In genomic region chr1:131123522-131124265, GRCm38 (mm10) we compare ENCODE assay signal across 20 mouse cellular contexts. TPM values are rescaled to one million over a fixed set of nuclear protein-coding genes. Genes with fewer than 3 reads are reported as not detected.
A peak's percentile ranks its signal among the peaks of the same experiment; 100 is the strongest.
DNase-seq lines count a peak whose midpoint lies in the region; ATAC-seq lines count a peak whose summit lies in the region.
"Had no signal": no experiment of that assay in that cellular context is flagged by ENCODE, and none has a peak within 500 bp of the region (broad histone marks: within the 10 kb centered on the region; RNA-seq: fewer than 3 reads in every experiment).

No protein-coding gene starts in this region.

- H3K4me1 ChIP-seq in kidney, embryonic 16.5 days (ENCODE audit: insufficient read depth, low read length) = 0 out of 2 replicates have a peak, but pooled peaks cover 7% of the 10 kb centered on the region
- H3K4me1 ChIP-seq in intestine, embryonic 15.5 days (replicated peaks) = 0 out of 2 replicates have a peak, but pooled peaks cover 4% of the 10 kb centered on the region
- H3K4me1 ChIP-seq: embryonic facial prominence, embryonic 12.5 days; forebrain, embryonic 12.5 days had no signal

- no peaks in the 10 kb centered on the region for H3K27me3 ChIP-seq in kidney, embryonic 16.5 days (ENCODE audit: insufficient read depth, low read length)
- no peaks in the 10 kb centered on the region for H3K27me3 ChIP-seq in intestine, embryonic 15.5 days (replicated peaks)
- H3K27me3 ChIP-seq: embryonic facial prominence, embryonic 12.5 days; forebrain, embryonic 12.5 days had no signal

- no peak for ATAC-seq in kidney, embryonic 16.5 days (ENCODE audit: low FRiP score, low TSS enrichment)
- ATAC-seq in intestine, embryonic 15.5 days = peak; percentile 50
- ATAC-seq: forebrain, postnatal 0 days had no signal

- DNase-seq in kidney, adult 18-20 months = no peak
- DNase-seq in Muller cell, postnatal 12 days (ENCODE audit: inconsistent ontology term) = peak; percentile 52
- DNase-seq in yolk sac, embryonic 10.5 days (ENCODE audit: low spot score) = peak; percentile 7
- DNase-seq in T-cell, adult 2 months (ENCODE audit: low spot score) = no peak
- DNase-seq in right cerebral cortex, postnatal 25 days = no peak
- DNase-seq: adrenal gland, postnatal 14 days; cerebellum, adult 11-12 months; cerebellum, adult 9-10 months; cerebellum, postnatal 25 days; forebrain, postnatal 0 days; gastrocnemius, adult 2 months; gastrocnemius, postnatal 25 days; kidney, adult 11 months had no signal

- H3K36me3 ChIP-seq in kidney, embryonic 16.5 days (ENCODE audit: insufficient read depth, low read length) = peaks cover 2% of the 10 kb centered on the region
- H3K36me3 ChIP-seq in intestine, embryonic 15.5 days = peaks cover 2% of the 10 kb centered on the region; the same call in 1 of the 2 replicates

- no peak overlapping the region for H3K4me3 ChIP-seq in kidney, embryonic 16.5 days (ENCODE audit: low read length)
- no peak overlapping the region for H3K4me3 ChIP-seq in intestine, embryonic 15.5 days (replicated peaks)
- H3K4me3 ChIP-seq: embryonic facial prominence, embryonic 12.5 days; forebrain, embryonic 12.5 days; gastrocnemius, adult 2 months; hindbrain, embryonic 10.5 days had no signal

- H3K9ac ChIP-seq in kidney, embryonic 16.5 days (replicated peaks; ENCODE audit: low read length) = 0 out of 2 replicates have a peak overlapping the region, but pooled peaks have one; percentile 3
- H3K9ac ChIP-seq in intestine, embryonic 15.5 days = no peak overlapping the region
- H3K9ac ChIP-seq: embryonic facial prominence, embryonic 12.5 days; forebrain, embryonic 12.5 days; forebrain, postnatal 0 days; hindbrain, embryonic 14.5 days had no signal

- H3K9me3 ChIP-seq in kidney, embryonic 16.5 days (ENCODE audit: low read length) = no peaks in the 10 kb centered on the region
- H3K9me3 ChIP-seq in intestine, embryonic 15.5 days = no peaks in the 10 kb centered on the region
- H3K9me3 ChIP-seq: embryonic facial prominence, embryonic 12.5 days; forebrain, embryonic 12.5 days; hindbrain, embryonic 10.5 days had no signal

- WGBS in kidney, embryonic 16.5 days = 58% methylated on average over 10 of the region's 10 CpGs
- WGBS in intestine, embryonic 15.5 days = 49% methylated on average over 10 of the region's 10 CpGs

- no peak overlapping the region for H3K27ac ChIP-seq in kidney, embryonic 16.5 days (ENCODE audit: low read length)
- no peak overlapping the region for H3K27ac ChIP-seq in intestine, embryonic 15.5 days
- H3K27ac ChIP-seq: embryonic facial prominence, embryonic 12.5 days; forebrain, embryonic 12.5 days; gastrocnemius, adult 2 months; hindbrain, embryonic 10.5 days; hindbrain, embryonic 14.5 days had no signal

- no peak overlapping the region for H3K4me2 ChIP-seq in kidney, embryonic 16.5 days (replicated peaks; ENCODE audit: low read depth, low read length)
- H3K4me2 ChIP-seq in intestine, embryonic 15.5 days (replicated peaks) = no peak overlapping the region
- H3K4me2 ChIP-seq: embryonic facial prominence, embryonic 12.5 days; forebrain, embryonic 12.5 days; heart, embryonic 11.5 days; hindbrain, embryonic 14.5 days had no signal

RNA-seq across cellular contexts. Expression of gene Dyrk3, which starts 14.4 kb away (rescaled TPM):
- 5.9 and 6.1 TPM in 2 replicates for polyA plus RNA-seq in kidney, embryonic 16.5 days (2015; fragmentation: Nextera tagmentation; extraction: Ambion mirVana)
- polyA plus RNA-seq in intestine, embryonic 15.5 days (2015; fragmentation: Nextera tagmentation; extraction: Ambion mirVana) = 3.5 and 4.1 TPM in 2 replicates

RNA-seq across cellular contexts. Expression of gene Mapkapk2, which starts 26.1 kb away (rescaled TPM):
- polyA plus RNA-seq in kidney, embryonic 16.5 days (2015; fragmentation: Nextera tagmentation; extraction: Ambion mirVana) = 26.5 and 43.9 TPM in 2 replicates
- 42.6 and 44.5 TPM in 2 replicates for polyA plus RNA-seq in intestine, embryonic 15.5 days (2015; fragmentation: Nextera tagmentation; extraction: Ambion mirVana)

RNA-seq across cellular contexts. Expression of gene Eif2d, which starts 29.3 kb away (rescaled TPM):
- polyA plus RNA-seq in kidney, embryonic 16.5 days (2015; fragmentation: Nextera tagmentation; extraction: Ambion mirVana) = 70.0 and 70.5 TPM in 2 replicates
- 53.0 and 55.1 TPM in 2 replicates for polyA plus RNA-seq in intestine, embryonic 15.5 days (2015; fragmentation: Nextera tagmentation; extraction: Ambion mirVana)

Comparison
In these comparisons a context has a peak if more than half of its experiments do, and no peak if none do; other contexts are left out.
1. DNase-seq: peak in Muller cell, postnatal 12 days (single experiment) and yolk sac, embryonic 10.5 days (single experiment); none in kidney, adult 18-20 months (single experiment), T-cell, adult 2 months (single experiment) and right cerebral cortex, postnatal 25 days (single experiment).